Mouse (Mus musculus) gastrocnemius, postnatal 14 days (tissue): ENCODE measurements around the gene Rnase13. TPM values are rescaled to one million over a fixed set of nuclear protein-coding genes. Genes with fewer than 3 reads are reported as not detected.

Experiments used
- DNase-seq: peaks from one replicate; pipeline ENCODE4 v3.0.0; 2021; ENCODE audit warnings: mixed read lengths
- intact Hi-C: fragments of 180-260 bp; cut with DNase I; formaldehyde crosslinking; loops from one replicate; pipeline ENCODE4 v1.15.1; 2025; ENCODE audit warnings: low total_unique reads
- total RNA-seq, 2 experiments: library from RNA; stranded (reverse); gene quantifications; 2 replicates each; pipeline ENCODE4 v1.2.3; 2021

The Rnase13 gene
- total RNA-seq, 2 experiments from 2014 or later, result not detected

GRCm38 (mm10) chr14:51915030-51915429 is 7.5 kb downstream of the Rnase13 start:
- no peak for DNase-seq

GRCm38 (mm10) chr14:51913960-51914762 is 8.4 kb downstream of the Rnase13 start, which contains the start of gene Ndrg2:
Gene Ndrg2, minus strand, starts transcription at chr14:51914158.
- intact Hi-C loops, result no loop called here
- peak; percentile 87 for DNase-seq

More at GRCm38 (mm10) chr14:51915030-51915429, 7.5 kb downstream of the Rnase13 start:
- intact Hi-C loops, result no loop called here

GRCm38 (mm10) chr14:51913062-51913959 is 9.3 kb downstream of the Rnase13 start:
- DNase-seq, result peak; percentile 93
- intact Hi-C loops, result no loop called here

GRCm38 (mm10) chr14:51912391-51913061 is 10.0 kb downstream of the Rnase13 start:
- DNase-seq, result peak; percentile 43
- intact Hi-C loops, result no loop called here

GRCm38 (mm10) chr14:51911301-51911700 is 11.3 kb downstream of the Rnase13 start:
- no peak for DNase-seq
- intact Hi-C loops, result no loop called here

- no peak for DNase-seq
- intact Hi-C loops, result no loop called here
These were observed 16.5 kb downstream of the Rnase13 start for GRCm38 (mm10) chr14:51906102-51906501.

GRCm38 (mm10) chr14:51904706-51905105 is 17.9 kb downstream of the Rnase13 start:
- DNase-seq, result no peak
- intact Hi-C loops, result loop anchor here (5.0 kb wide), 1 partner anchor 103 kb away; no protein-coding TSS in a partner anchor

GRCm38 (mm10) chr14:51903782-51904181 is 18.8 kb downstream of the Rnase13 start:
- intact Hi-C loops, result loop anchor here (5.0 kb wide), 1 partner anchor 104 kb away; no protein-coding TSS in a partner anchor
- no peak for DNase-seq

GRCm38 (mm10) chr14:51902806-51903710 is 19.5 kb downstream of the Rnase13 start:
- peak; percentile 84 for DNase-seq
- intact Hi-C loops, result loop anchor here (5.0 kb wide), 1 partner anchor 104 kb away; no protein-coding TSS in a partner anchor

GRCm38 (mm10) chr14:51899351-51899750 is 23.2 kb downstream of the Rnase13 start:
- DNase-seq, result no peak
- intact Hi-C loops, result loop anchor here (5.0 to 10.0 kb wide), 2 partner anchors 33 to 195 kb away; no protein-coding TSS in a partner anchor

- intact Hi-C loops, result loop anchor here (5.0 to 10.0 kb wide), 2 partner anchors 36 to 198 kb away; no protein-coding TSS in a partner anchor
- no peak for DNase-seq
These were observed 25.9 kb downstream of the Rnase13 start for GRCm38 (mm10) chr14:51896539-51897170.

GRCm38 (mm10) chr14:51896019-51896418 is 26.6 kb downstream of the Rnase13 start:
- intact Hi-C loops, result loop anchor here (5.0 to 10.0 kb wide), 2 partner anchors 36 to 199 kb away; no protein-coding TSS in a partner anchor
- no peak for DNase-seq

GRCm38 (mm10) chr14:51895071-51895470 is 27.5 kb downstream of the Rnase13 start:
- DNase-seq, result no peak
- intact Hi-C loops, result loop anchor here (5.0 to 10.0 kb wide), 2 partner anchors 37 to 200 kb away; no protein-coding TSS in a partner anchor

GRCm38 (mm10) chr14:51893809-51894208 is 28.8 kb downstream of the Rnase13 start:
- no peak for DNase-seq
- intact Hi-C loops, result loop anchor here (5.0 to 10.0 kb wide), 2 partner anchors 103 to 201 kb away; no protein-coding TSS in a partner anchor

GRCm38 (mm10) chr14:51893094-51893794 is 29.3 kb downstream of the Rnase13 start:
- DNase-seq, result no peak
- intact Hi-C loops, result loop anchor here (5.0 to 10.0 kb wide), 2 partner anchors 104 to 202 kb away; no protein-coding TSS in a partner anchor

GRCm38 (mm10) chr14:51892191-51892939 is 30.2 kb downstream of the Rnase13 start, which contains the start of gene Slc39a2:
Gene Slc39a2, plus strand, starts transcription at chr14:51892889.
- no peak for DNase-seq
- intact Hi-C loops, result loop anchor here (5.0 to 10.0 kb wide), 2 partner anchors 105 to 202 kb away; no protein-coding TSS in a partner anchor
